Mouse (Mus musculus) liver, embryonic 14 days (tissue): ENCODE results near the gene Gm2244. TPM values are rescaled to one million over a fixed set of nuclear protein-coding genes. Genes with fewer than 3 reads are reported as not detected.

Experiments used
- polyA plus RNA-seq: library from polyadenylated mRNA; depleted of rRNA; stranded (reverse); fragments of >200 nt; gene quantifications from 2 replicates; pipeline ENCODE4 v1.2.3, GENCODE M21; 2012; rRNA removed

The Gm2244 gene
- not detected in 2 replicates for polyA plus RNA-seq

DNA sequence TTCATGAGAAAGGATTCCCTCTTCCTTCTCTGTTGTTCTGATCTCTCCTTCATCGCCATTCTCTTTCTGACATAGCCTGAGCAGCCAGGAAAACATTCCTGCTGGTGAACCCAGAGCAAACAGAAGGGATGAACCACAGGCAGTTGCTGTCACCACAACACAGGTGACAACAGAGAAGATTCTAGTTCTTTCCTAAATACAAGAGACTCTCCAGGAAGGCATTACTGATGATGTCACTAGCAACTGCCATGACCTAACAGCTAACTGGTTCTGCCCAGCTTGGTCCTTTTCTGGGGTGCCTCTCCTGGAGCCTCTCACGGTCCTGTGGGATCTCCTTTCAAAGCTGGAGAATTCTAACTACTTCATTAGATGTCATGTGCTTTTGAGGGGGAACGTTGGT is at the start of gene Gm2244:
Gm2244 (minus strand) TSS at position 101 of the 400 bp plus-strand sequence.

DNA sequence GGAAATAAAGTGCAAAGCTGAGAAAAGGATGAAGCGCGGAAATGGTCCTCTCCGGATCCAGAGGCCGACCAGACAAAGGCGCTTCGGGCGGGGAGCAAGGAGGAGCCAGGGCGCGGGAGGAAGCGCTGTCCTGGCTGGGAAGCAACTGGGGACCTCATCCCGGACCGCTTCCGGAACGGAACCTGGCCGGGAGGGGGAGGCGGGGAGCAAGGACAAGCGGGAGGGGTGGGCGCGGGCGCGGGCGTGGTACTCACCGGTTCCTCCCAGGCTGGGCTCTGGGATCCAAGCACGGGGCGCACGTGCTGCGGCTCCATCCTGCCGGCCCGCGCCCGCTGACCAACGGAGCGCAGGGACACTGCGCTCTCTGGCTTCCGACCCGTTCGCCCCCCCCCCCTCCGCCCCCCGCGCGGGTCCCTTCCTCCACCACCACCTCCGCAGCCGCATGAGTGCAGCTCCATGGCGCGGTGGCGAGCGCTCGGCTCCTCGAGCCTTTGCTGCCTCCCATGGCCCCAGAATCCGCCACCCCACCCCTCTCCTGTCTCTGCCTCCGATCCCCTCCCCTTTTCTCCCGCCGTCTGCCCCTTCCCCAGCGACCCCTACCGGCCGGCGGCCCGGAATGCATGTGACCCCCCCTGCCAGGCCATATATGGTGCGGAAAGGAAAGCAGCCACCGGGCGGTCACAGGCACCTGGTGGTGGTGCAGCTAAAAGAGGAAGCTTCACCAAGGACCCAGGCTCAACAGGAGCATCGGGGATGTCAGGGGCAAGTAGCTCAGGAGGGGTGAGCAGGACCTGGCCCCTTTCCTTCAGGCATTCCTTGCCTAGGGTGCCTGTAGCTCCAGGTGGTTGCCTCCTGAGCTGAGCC is 35.3 kb upstream of the Gm2244 start, which contains the start of gene Gm2237:
Gm2237 (minus strand) TSS at position 332 of the 864 bp plus-strand sequence.

Other genes starting within 250 kb of the Gm2244 start
- not detected in 2 replicates for gene Gm21738, start 131.0 kb downstream of the Gm2244 start, polyA plus RNA-seq
- gene Gm2237, start 35.2 kb upstream of the Gm2244 start, polyA plus RNA-seq, result 0.35 and 0.38 TPM in 2 replicates
- not detected in 2 replicates for gene Gm5458, start 52.6 kb upstream of the Gm2244 start, polyA plus RNA-seq
- gene Nid2, start 201.3 kb upstream of the Gm2244 start, polyA plus RNA-seq, result 6.8 and 7.3 TPM in 2 replicates